Mouse (Mus musculus): ENCODE measurements around the gene Nfat5. TPM values are rescaled to one million over a fixed set of nuclear protein-coding genes. Genes with fewer than 3 reads are reported as not detected.
A peak's percentile ranks its signal among the peaks of the same experiment; 100 is the strongest.

Nfat5 gene
- 18.5 and 21.7 TPM in 2 replicates for polyA plus RNA-seq (2016; fragmentation: Nextera tagmentation; extraction: Ambion mirVana)

- Histone ChIP-seq H3K9ac (replicated peaks) (peak within 1 kb of the TSS; percentile 95), H3K27me3 (no peaks in the 10 kb centered on the region), H3K4me3 (replicated peaks) (peak within 1 kb of the TSS; percentile 94), H3K9me3 (no peaks in the 10 kb centered on the region), H3K4me1 (replicated peaks) (peaks cover 19% of the 10 kb centered on the region), H3K36me3 (no peaks in the 10 kb centered on the region), H3K4me2 (peak within 1 kb of the TSS; percentile 76), H3K27ac (peak within 1 kb of the TSS; percentile 98)
- peak; percentile 95 for ATAC-seq (ENCODE audit: insufficient number of reproducible peaks, insufficient read depth, low FRiP score, low TSS enrichment, low read depth)
- WGBS: under 1% methylated on average over 49 of the region's 49 CpGs
Measured at GRCm38 (mm10) chr8:107292928-107293601, at the start of gene Nfat5. TSS of gene Nfat5 (plus strand) at chr8:107293470.

GRCm38 (mm10) chr8:107244218-107244617, 49.1 kb upstream of the Nfat5 start:
- 0 out of 2 replicates have a peak overlapping the region, but pooled peaks have one; percentile 41 for H3K27ac ChIP-seq
- no peaks in the 10 kb centered on the region for H3K9me3 ChIP-seq
- H3K36me3 ChIP-seq: no peaks in the 10 kb centered on the region
- H3K4me2 ChIP-seq: no peak overlapping the region
- no peak for ATAC-seq (ENCODE audit: insufficient number of reproducible peaks, insufficient read depth, low FRiP score, low TSS enrichment, low read depth)
- H3K4me1 ChIP-seq (replicated peaks): 0 out of 2 replicates have a peak, but pooled peaks cover 3% of the 10 kb centered on the region
- H3K9ac ChIP-seq (replicated peaks): no peak overlapping the region
- WGBS: 74% methylated on average over 8 of the region's 8 CpGs
- H3K27me3 ChIP-seq: no peaks in the 10 kb centered on the region
- no peak overlapping the region for H3K4me3 ChIP-seq (replicated peaks)

GRCm38 (mm10) chr8:107248456-107248855, 44.8 kb upstream of the Nfat5 start:
- Histone ChIP-seq H3K36me3 (no peaks in the 10 kb centered on the region), H3K27me3 (no peaks in the 10 kb centered on the region), H3K4me2 (no peak overlapping the region), H3K27ac (no peak overlapping the region), H3K4me1 (replicated peaks) (peaks cover 12% of the 10 kb centered on the region; the same call in 1 of the 2 replicates), H3K9ac (replicated peaks) (no peak overlapping the region), H3K4me3 (replicated peaks) (no peak overlapping the region), H3K9me3 (no peaks in the 10 kb centered on the region)
- WGBS: 62% methylated on average over 6 of the region's 6 CpGs
- no peak for ATAC-seq (ENCODE audit: insufficient number of reproducible peaks, insufficient read depth, low FRiP score, low TSS enrichment, low read depth)

GRCm38 (mm10) chr8:107251481-107252104, 41.7 kb upstream of the Nfat5 start:
- Histone ChIP-seq H3K4me2 (no peak overlapping the region), H3K27ac (no peak overlapping the region), H3K9me3 (no peaks in the 10 kb centered on the region), H3K36me3 (no peaks in the 10 kb centered on the region), H3K27me3 (no peaks in the 10 kb centered on the region), H3K9ac (replicated peaks) (no peak overlapping the region), H3K4me1 (replicated peaks) (peaks cover 12% of the 10 kb centered on the region; the same call in 1 of the 2 replicates), H3K4me3 (replicated peaks) (no peak overlapping the region)
- 72% methylated on average over 5 of the region's 5 CpGs for WGBS
- ATAC-seq (ENCODE audit: insufficient number of reproducible peaks, insufficient read depth, low FRiP score, low TSS enrichment, low read depth): no peak

GRCm38 (mm10) chr8:107253121-107253520, 40.1 kb upstream of the Nfat5 start:
- no peak overlapping the region for H3K4me2 ChIP-seq
- H3K4me3 ChIP-seq (replicated peaks): no peak overlapping the region
- H3K4me1 ChIP-seq (replicated peaks): peaks cover 17% of the 10 kb centered on the region
- ATAC-seq (ENCODE audit: insufficient number of reproducible peaks, insufficient read depth, low FRiP score, low TSS enrichment, low read depth): no peak
- H3K9ac ChIP-seq (replicated peaks): no peak overlapping the region
- 68% methylated on average over 6 of the region's 6 CpGs for WGBS
- H3K27ac ChIP-seq: no peak overlapping the region; the same call in 1 of the 2 replicates
- H3K27me3 ChIP-seq: no peaks in the 10 kb centered on the region
- no peaks in the 10 kb centered on the region for H3K9me3 ChIP-seq
- H3K36me3 ChIP-seq: no peaks in the 10 kb centered on the region

GRCm38 (mm10) chr8:107254403-107254802, 38.9 kb upstream of the Nfat5 start:
- no peaks in the 10 kb centered on the region for H3K36me3 ChIP-seq
- H3K4me2 ChIP-seq: no peak overlapping the region
- no peak overlapping the region for H3K4me3 ChIP-seq (replicated peaks)
- no peak overlapping the region for H3K27ac ChIP-seq
- peaks cover 13% of the 10 kb centered on the region for H3K4me1 ChIP-seq (replicated peaks)
- 56% methylated on average over 3 of the region's 3 CpGs for WGBS
- no peak overlapping the region for H3K9ac ChIP-seq (replicated peaks)
- H3K27me3 ChIP-seq: no peaks in the 10 kb centered on the region
- no peak for ATAC-seq (ENCODE audit: insufficient number of reproducible peaks, insufficient read depth, low FRiP score, low TSS enrichment, low read depth)
- H3K9me3 ChIP-seq: no peaks in the 10 kb centered on the region

GRCm38 (mm10) chr8:107254951-107255457, 38.3 kb upstream of the Nfat5 start:
- Histone ChIP-seq H3K27me3 (no peaks in the 10 kb centered on the region), H3K4me3 (replicated peaks) (no peak overlapping the region), H3K4me2 (no peak overlapping the region), H3K9me3 (no peaks in the 10 kb centered on the region), H3K27ac (no peak overlapping the region), H3K4me1 (replicated peaks) (peaks cover 13% of the 10 kb centered on the region), H3K9ac (replicated peaks) (0 out of 2 replicates have a peak overlapping the region, but pooled peaks have one; percentile 12), H3K36me3 (no peaks in the 10 kb centered on the region)
- 81% methylated on average over 11 of the region's 11 CpGs for WGBS
- ATAC-seq (ENCODE audit: insufficient number of reproducible peaks, insufficient read depth, low FRiP score, low TSS enrichment, low read depth): no peak

GRCm38 (mm10) chr8:107257223-107257622, 36.0 kb upstream of the Nfat5 start:
- Histone ChIP-seq H3K9me3 (no peaks in the 10 kb centered on the region), H3K9ac (replicated peaks) (no peak overlapping the region), H3K27ac (peak overlapping the region; percentile 59), H3K4me3 (replicated peaks) (no peak overlapping the region), H3K4me2 (no peak overlapping the region), H3K27me3 (no peaks in the 10 kb centered on the region), H3K4me1 (replicated peaks) (peaks cover 8% of the 10 kb centered on the region; the same call in 1 of the 2 replicates), H3K36me3 (no peaks in the 10 kb centered on the region)
- ATAC-seq (ENCODE audit: insufficient number of reproducible peaks, insufficient read depth, low FRiP score, low TSS enrichment, low read depth): peak; percentile 68; the same call in 1 of the 2 replicates
- WGBS: 62% methylated on average over 5 of the region's 5 CpGs

- H3K9me3 ChIP-seq: no peaks in the 10 kb centered on the region
- no peak for ATAC-seq (ENCODE audit: insufficient number of reproducible peaks, insufficient read depth, low FRiP score, low TSS enrichment, low read depth)
- 86% methylated on average over 6 of the region's 6 CpGs for WGBS
- H3K4me1 ChIP-seq (replicated peaks): peaks cover 5% of the 10 kb centered on the region; the same call in 1 of the 2 replicates
- no peak overlapping the region for H3K27ac ChIP-seq
- H3K9ac ChIP-seq (replicated peaks): no peak overlapping the region
- no peaks in the 10 kb centered on the region for H3K36me3 ChIP-seq
- no peak overlapping the region for H3K4me2 ChIP-seq
- H3K27me3 ChIP-seq: no peaks in the 10 kb centered on the region
- H3K4me3 ChIP-seq (replicated peaks): no peak overlapping the region
Measured at GRCm38 (mm10) chr8:107260120-107260519, 33.1 kb upstream of the Nfat5 start.

GRCm38 (mm10) chr8:107261172-107261571, 32.1 kb upstream of the Nfat5 start:
- Histone ChIP-seq H3K4me2 (no peak overlapping the region), H3K9me3 (no peaks in the 10 kb centered on the region), H3K36me3 (no peaks in the 10 kb centered on the region), H3K9ac (replicated peaks) (no peak overlapping the region), H3K27ac (no peak overlapping the region), H3K4me1 (replicated peaks) (peaks cover 5% of the 10 kb centered on the region; the same call in 1 of the 2 replicates), H3K27me3 (no peaks in the 10 kb centered on the region), H3K4me3 (replicated peaks) (no peak overlapping the region)
- 74% methylated on average over 4 of the region's 4 CpGs for WGBS
- no peak for ATAC-seq (ENCODE audit: insufficient number of reproducible peaks, insufficient read depth, low FRiP score, low TSS enrichment, low read depth)

- Histone ChIP-seq H3K9me3 (no peaks in the 10 kb centered on the region), H3K27me3 (no peaks in the 10 kb centered on the region), H3K4me3 (replicated peaks) (no peak overlapping the region), H3K9ac (replicated peaks) (no peak overlapping the region), H3K27ac (no peak overlapping the region), H3K4me2 (no peak overlapping the region), H3K4me1 (replicated peaks) (peaks cover 3% of the 10 kb centered on the region; the same call in 1 of the 2 replicates), H3K36me3 (no peaks in the 10 kb centered on the region)
- ATAC-seq (ENCODE audit: insufficient number of reproducible peaks, insufficient read depth, low FRiP score, low TSS enrichment, low read depth): no peak
- WGBS: 71% methylated on average over 8 of the region's 8 CpGs
Measured at GRCm38 (mm10) chr8:107262046-107262705, 31.1 kb upstream of the Nfat5 start.

All from limb, embryonic 12.5 days (tissue).